Mouse (Mus musculus) midbrain, postnatal 0 days (tissue): Measurements from ENCODE around the gene Crhr1. TPM values are rescaled to one million over a fixed set of nuclear protein-coding genes. Genes with fewer than 3 reads are reported as not detected.

Experiments
- ATAC-seq: fragments of 200-750 bp; cut with Nextera tagmentation; 2 replicates; pipeline ENCODE4 v1.8.0; 2017; ENCODE audit warnings: moderate number of reproducible peaks, mild to moderate bottlenecking, moderate TSS enrichment, moderate library complexity; ENCODE audit not compliant: low FRiP score
- DNase-seq: peaks from one replicate; pipeline ENCODE4 v3.0.0-alpha.2; 2015; ENCODE audit warnings: low spot score
- H3K27ac ChIP-seq: fragments of 300-500 bp; sonication (generic); 2 replicates; pipeline ENCODE4 v1.5.1; 2014; ENCODE audit warnings: low read depth, mild to moderate bottlenecking, low read length, mixed read lengths
- H3K27me3 ChIP-seq: fragments of 300-500 bp; sonication (generic); 2 replicates; pipeline ENCODE4 v1.6.1; 2014; ENCODE audit warnings: low read length, control low read depth, mixed read lengths; ENCODE audit not compliant: insufficient read depth
- H3K36me3 ChIP-seq: fragments of 300-500 bp; sonication (generic); 2 replicates; pipeline ENCODE4 v1.6.1; 2014; ENCODE audit warnings: low read length, control low read depth, mixed read lengths; ENCODE audit not compliant: insufficient read depth
- H3K4me1 ChIP-seq: fragments of 300-500 bp; sonication (generic); 2 replicates; pipeline ENCODE4 v1.6.1; 2014; ENCODE audit warnings: mild to moderate bottlenecking, control low read depth, antibody characterized with exemption, low read length, mixed read lengths; ENCODE audit not compliant: insufficient read depth
- H3K4me2 ChIP-seq: fragments of 300-500 bp; sonication (generic); 2 replicates; pipeline ENCODE4 v1.6.1; 2014; ENCODE audit warnings: low read depth, mild to moderate bottlenecking, low read length, mixed read lengths; ENCODE audit not compliant: poor library complexity, severe bottlenecking
- H3K4me3 ChIP-seq: fragments of 300-500 bp; sonication (generic); 2 replicates; pipeline ENCODE4 v1.5.1; 2014; ENCODE audit warnings: low read depth, mild to moderate bottlenecking, low read length, moderate library complexity
- H3K9ac ChIP-seq: fragments of 300-500 bp; sonication (generic); replicated peaks from 2 replicates; pipeline ENCODE4 v1.6.1; 2014; ENCODE audit warnings: mild to moderate bottlenecking, low read length, moderate library complexity, mixed read lengths; ENCODE audit not compliant: poor library complexity, severe bottlenecking
- H3K9me3 ChIP-seq: fragments of 300-500 bp; sonication (generic); 2 replicates; pipeline ENCODE4 v1.6.1; 2016; ENCODE audit warnings: low read length, control low read depth
- CTCF ChIP-seq: IDR thresholded peaks from 2 replicates; pipeline ENCODE4 v1.5.1; 2016; ENCODE audit warnings: antibody characterized with exemption, mild to moderate bottlenecking
- WGBS: fragments of 180-500 bp; shearing (Covaris S2); extraction: QIAGEN DNeasy Blood & Tissue Kit; methylation state at CpG from one replicate; pipeline ENCODE4 v1.1.7; 2014; 5-methylcytosine and 5-hydroxymethylcytosine counted together
- polyA plus RNA-seq: library from polyadenylated mRNA; unstranded; fragments of >200 nt; fragmentation: Nextera tagmentation; extraction: Ambion mirVana; gene quantifications from 2 replicates; pipeline ENCODE4 v1.2.1, GENCODE M21; 2015
- total RNA-seq: library from RNA; depleted of rRNA; stranded (reverse); fragments of >200 nt; gene quantifications from 2 replicates; pipeline ENCODE4 v1.2.3, GENCODE M21; 2014; rRNA removed

Gene Crhr1
- total and polyA plus RNA-seq, 2 experiments from 2014 or later: 7.2 to 28.0 TPM

DNA sequence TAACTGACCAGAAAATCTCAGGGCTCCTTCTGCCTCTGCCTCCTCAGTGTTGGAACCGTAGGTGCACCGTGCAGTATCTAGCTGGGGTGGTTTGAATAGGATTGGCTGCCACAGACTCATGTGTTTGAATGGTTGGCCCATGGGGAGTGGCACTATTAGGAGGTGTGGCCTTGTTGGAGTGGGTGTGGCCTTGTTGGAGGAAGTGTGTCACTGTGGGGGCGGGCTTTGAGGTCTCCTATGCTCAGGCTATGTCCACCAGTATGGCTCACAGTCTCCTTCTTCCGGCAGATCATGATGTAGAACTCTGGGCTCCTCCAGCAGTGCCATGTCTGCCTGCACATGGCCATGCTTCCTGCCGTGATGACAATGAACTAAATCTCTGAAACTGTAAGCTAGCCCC, 89.1 kb downstream of the Crhr1 start:
- Histone ChIP-seq H3K9me3 (no peaks in the 10 kb centered on the region), H3K36me3 (no peaks in the 10 kb centered on the region), H3K4me2 (no peak overlapping the region), H3K4me3 (no peak overlapping the region), H3K4me1 (no peaks in the 10 kb centered on the region), H3K27me3 (no peaks in the 10 kb centered on the region), H3K27ac (no peak overlapping the region), H3K9ac (no peak overlapping the region)
- no peak for ATAC-seq
- no peak for TF ChIP-seq CTCF
- DNase-seq: no peak
- 74% methylated on average over 5 of the region's 5 CpGs for WGBS

- Histone ChIP-seq H3K36me3 (no peaks in the 10 kb centered on the region), H3K9me3 (no peaks in the 10 kb centered on the region), H3K4me3 (no peak overlapping the region), H3K27me3 (no peaks in the 10 kb centered on the region), H3K27ac (no peak overlapping the region), H3K4me1 (no peaks in the 10 kb centered on the region), H3K9ac (no peak overlapping the region), H3K4me2 (no peak overlapping the region)
- no peak for ATAC-seq
- TF ChIP-seq CTCF: no peak
- WGBS: 83% methylated on average over 9 of the region's 9 CpGs
- DNase-seq: no peak
Measured at GRCm38 (mm10) chr11:104223301-104223700, 90.6 kb downstream of the Crhr1 start.

Other genes starting within 250 kb of the Crhr1 start
- gene Nsf, start 178.8 kb upstream of the Crhr1 start, total RNA-seq: 167 and 183 TPM in 2 replicates
- gene Nsf, start 178.8 kb upstream of the Crhr1 start, polyA plus RNA-seq: 263 and 272 TPM in 2 replicates
- gene Arf2, start 166.1 kb upstream of the Crhr1 start, total RNA-seq: 145 and 199 TPM in 2 replicates
- gene Arf2, start 166.1 kb upstream of the Crhr1 start, polyA plus RNA-seq: 245 and 256 TPM in 2 replicates
- gene Sppl2c, start 53.5 kb downstream of the Crhr1 start, total RNA-seq: not detected in 2 replicates
- gene Sppl2c, start 53.5 kb downstream of the Crhr1 start, polyA plus RNA-seq: not detected in 2 replicates
- gene Mapt, start 98.5 kb downstream of the Crhr1 start, total RNA-seq: 673 and 700 TPM in 2 replicates
- 1,369 and 1,377 TPM in 2 replicates for gene Mapt, start 98.5 kb downstream of the Crhr1 start, polyA plus RNA-seq